Mouse (Mus musculus) heart, embryonic 16.5 days (tissue): ENCODE results near the gene Med23. TPM values are rescaled to one million over a fixed set of nuclear protein-coding genes. Genes with fewer than 3 reads are reported as not detected.
A peak's percentile ranks its signal among the peaks of the same experiment; 100 is the strongest.

Experiments used
- ATAC-seq: fragments of 200-750 bp; cut with Nextera tagmentation; replicated peaks from 2 replicates; pipeline ENCODE4 v1.8.0; 2017; ENCODE audit warnings: moderate number of reproducible peaks; ENCODE audit not compliant: insufficient read depth, low FRiP score; ENCODE audit errors: extremely low read depth
- H3K27ac ChIP-seq: fragments of 300-500 bp; sonication (generic); 2 replicates; pipeline ENCODE4 v1.5.1; 2014; ENCODE audit warnings: mild to moderate bottlenecking, low read length, control low read depth, moderate library complexity
- H3K27me3 ChIP-seq: fragments of 300-500 bp; sonication (generic); 2 replicates; pipeline ENCODE4 v1.6.1; 2014; ENCODE audit warnings: low read length, mixed read lengths; ENCODE audit not compliant: control insufficient read depth, insufficient read depth
- H3K36me3 ChIP-seq: fragments of 300-500 bp; sonication (generic); 2 replicates; pipeline ENCODE4 v1.6.1; 2014; ENCODE audit not compliant: control insufficient read depth, insufficient read depth
- H3K4me1 ChIP-seq: fragments of 300-500 bp; sonication (generic); 2 replicates; pipeline ENCODE4 v1.6.1; 2014; ENCODE audit warnings: low read length, mixed read lengths; ENCODE audit not compliant: control insufficient read depth, insufficient read depth
- H3K4me2 ChIP-seq: fragments of 300-500 bp; sonication (generic); 2 replicates; pipeline ENCODE4 v1.6.1; 2014; ENCODE audit warnings: low read depth, mild to moderate bottlenecking, control low read depth, low read length
- H3K4me3 ChIP-seq: fragments of 300-500 bp; sonication (generic); 2 replicates; pipeline ENCODE4 v1.5.1; 2014; ENCODE audit warnings: mild to moderate bottlenecking, control low read depth, low read length
- H3K9ac ChIP-seq: fragments of 300-500 bp; sonication (generic); 2 replicates; pipeline ENCODE4 v1.6.1; 2014; ENCODE audit warnings: low read length, control low read depth
- H3K9me3 ChIP-seq: fragments of 300-500 bp; sonication (generic); replicated peaks from 2 replicates; pipeline ENCODE4 v1.6.1; 2016; ENCODE audit warnings: low read length; ENCODE audit not compliant: control insufficient read depth
- WGBS: fragments of 180-500 bp; shearing (Covaris S2); extraction: QIAGEN DNeasy Blood & Tissue Kit; methylation state at CpG from one replicate; pipeline ENCODE4 v1.1.7; 2014; 5-methylcytosine and 5-hydroxymethylcytosine counted together
- polyA plus RNA-seq: library from polyadenylated mRNA; unstranded; fragments of >200 nt; fragmentation: Nextera tagmentation; extraction: Ambion mirVana; gene quantifications from 2 replicates; pipeline ENCODE4 v1.2.1, GENCODE M21; 2015

Med23 gene
- polyA plus RNA-seq, 1 experiment from 2014 or later, result 11.6 TPM

GRCm38 (mm10) chr10:24828136-24828535, 41.6 kb upstream of the Med23 start:
- no peak overlapping the region for H3K4me3 ChIP-seq
- ATAC-seq, result no peak
- H3K9ac ChIP-seq, result no peak overlapping the region
- no peaks in the 10 kb centered on the region for H3K9me3 ChIP-seq
- 77% methylated on average over 4 of the region's 4 CpGs for WGBS
- H3K36me3 ChIP-seq, result no peaks in the 10 kb centered on the region
- no peaks in the 10 kb centered on the region for H3K27me3 ChIP-seq
- no peak overlapping the region for H3K4me2 ChIP-seq
- 0 out of 2 replicates have a peak, but pooled peaks cover 2% of the 10 kb centered on the region for H3K4me1 ChIP-seq
- no peak overlapping the region for H3K27ac ChIP-seq

GRCm38 (mm10) chr10:24830448-24830847, 39.3 kb upstream of the Med23 start:
- Histone ChIP-seq H3K9ac (no peak overlapping the region), H3K27me3 (no peaks in the 10 kb centered on the region), H3K27ac (no peak overlapping the region), H3K9me3 (no peaks in the 10 kb centered on the region), H3K4me3 (no peak overlapping the region), H3K36me3 (no peaks in the 10 kb centered on the region), H3K4me1 (peaks cover 3% of the 10 kb centered on the region), H3K4me2 (no peak overlapping the region)
- ATAC-seq, result no peak
- 79% methylated on average over 5 of the region's 5 CpGs for WGBS

- Histone ChIP-seq H3K4me3 (no peak overlapping the region), H3K4me2 (no peak overlapping the region), H3K9ac (no peak overlapping the region), H3K36me3 (no peaks in the 10 kb centered on the region), H3K27me3 (no peaks in the 10 kb centered on the region), H3K9me3 (no peaks in the 10 kb centered on the region), H3K4me1 (peaks cover 3% of the 10 kb centered on the region), H3K27ac (no peak overlapping the region)
- no peak for ATAC-seq
- WGBS, result 60% methylated on average over 14 of the region's 15 CpGs
These were observed 38.2 kb upstream of the Med23 start for GRCm38 (mm10) chr10:24831377-24832095.

GRCm38 (mm10) chr10:24832306-24832705, 37.5 kb upstream of the Med23 start:
- ATAC-seq, result no peak
- 86% methylated on average over 9 of the region's 9 CpGs for WGBS
- no peaks in the 10 kb centered on the region for H3K27me3 ChIP-seq
- no peak overlapping the region for H3K9ac ChIP-seq
- no peaks in the 10 kb centered on the region for H3K9me3 ChIP-seq
- H3K27ac ChIP-seq, result no peak overlapping the region
- no peaks in the 10 kb centered on the region for H3K36me3 ChIP-seq
- H3K4me3 ChIP-seq, result no peak overlapping the region
- H3K4me2 ChIP-seq, result no peak overlapping the region
- peaks cover 3% of the 10 kb centered on the region for H3K4me1 ChIP-seq

- ATAC-seq, result no peak
- H3K27ac ChIP-seq, result peak overlapping the region; percentile 3; the same call in 1 of the 2 replicates
- WGBS, result 17% methylated on average over 4 of the region's 4 CpGs
These were observed 35.0 kb upstream of the Med23 start for GRCm38 (mm10) chr10:24834634-24835371.

GRCm38 (mm10) chr10:24835702-24836342, 34.0 kb upstream of the Med23 start:
- H3K4me1 ChIP-seq, result peaks cover 3% of the 10 kb centered on the region
- no peaks in the 10 kb centered on the region for H3K9me3 ChIP-seq
- peak overlapping the region; percentile 44 for H3K9ac ChIP-seq
- no peak; the same call in 1 of the 2 replicates for ATAC-seq
- peak overlapping the region; percentile 37 for H3K4me3 ChIP-seq
- H3K36me3 ChIP-seq, result no peaks in the 10 kb centered on the region
- WGBS, result 22% methylated on average over 12 of the region's 12 CpGs
- no peaks in the 10 kb centered on the region for H3K27me3 ChIP-seq
- peak overlapping the region; percentile 56 for H3K4me2 ChIP-seq
- H3K27ac ChIP-seq, result peak overlapping the region; percentile 15; the same call in 1 of the 2 replicates

More at GRCm38 (mm10) chr10:24834634-24835371, 35.0 kb upstream of the Med23 start:
- H3K4me3 ChIP-seq, result peak overlapping the region; percentile 13; the same call in 1 of the 2 replicates
- no peaks in the 10 kb centered on the region for H3K36me3 ChIP-seq
- H3K9me3 ChIP-seq, result no peaks in the 10 kb centered on the region
- no peaks in the 10 kb centered on the region for H3K27me3 ChIP-seq
- peaks cover 3% of the 10 kb centered on the region for H3K4me1 ChIP-seq
- peak overlapping the region; percentile 56 for H3K4me2 ChIP-seq
- no peak overlapping the region for H3K9ac ChIP-seq

- H3K27ac ChIP-seq, result no peak overlapping the region
- 44% methylated on average over 4 of the region's 4 CpGs for WGBS
- H3K36me3 ChIP-seq, result no peaks in the 10 kb centered on the region
- no peak for ATAC-seq
- no peak overlapping the region for H3K9ac ChIP-seq
- no peak overlapping the region for H3K4me3 ChIP-seq
- no peaks in the 10 kb centered on the region for H3K9me3 ChIP-seq
- H3K4me1 ChIP-seq, result peaks cover 3% of the 10 kb centered on the region
- peak overlapping the region; percentile 56 for H3K4me2 ChIP-seq
- no peaks in the 10 kb centered on the region for H3K27me3 ChIP-seq
These were observed 33.3 kb upstream of the Med23 start for GRCm38 (mm10) chr10:24836366-24837038.

GRCm38 (mm10) chr10:24840795-24841194, 29.0 kb upstream of the Med23 start:
- Histone ChIP-seq H3K4me2 (no peak overlapping the region), H3K9me3 (no peaks in the 10 kb centered on the region; the same call in 1 of the 2 replicates), H3K27me3 (no peaks in the 10 kb centered on the region), H3K27ac (no peak overlapping the region), H3K36me3 (no peaks in the 10 kb centered on the region), H3K4me1 (no peaks in the 10 kb centered on the region), H3K9ac (no peak overlapping the region), H3K4me3 (no peak overlapping the region)
- WGBS, result 80% methylated on average over 4 of the region's 4 CpGs
- ATAC-seq, result no peak
